Mouse (Mus musculus) embryonic facial prominence, embryonic 14.5 days (tissue): Measurements from ENCODE around the gene 1700016K19Rik. TPM values are rescaled to one million over a fixed set of nuclear protein-coding genes. Genes with fewer than 3 reads are reported as not detected.

Experiments
- ATAC-seq: fragments of 200-750 bp; cut with Nextera tagmentation; 2 replicates; pipeline ENCODE4 v1.8.0; 2017; ENCODE audit warnings: low read depth, moderate number of reproducible peaks, moderate TSS enrichment
- DNase-seq: peaks from one replicate; pipeline ENCODE4 v3.0.0-alpha.2; 2015; ENCODE audit warnings: low spot score
- H3K27ac ChIP-seq: fragments of 300-500 bp; sonication (generic); replicated peaks from 2 replicates; pipeline ENCODE4 v1.5.1; 2014; ENCODE audit warnings: low read depth, mild to moderate bottlenecking, low read length, moderate library complexity
- H3K27me3 ChIP-seq: fragments of 300-500 bp; sonication (generic); replicated peaks from 2 replicates; pipeline ENCODE4 v1.6.1; 2014; ENCODE audit warnings: low read length; ENCODE audit not compliant: control insufficient read depth, insufficient read depth
- H3K36me3 ChIP-seq: fragments of 300-500 bp; sonication (generic); 2 replicates; pipeline ENCODE4 v1.6.1; 2014; ENCODE audit warnings: low read length, mixed read lengths; ENCODE audit not compliant: control insufficient read depth, insufficient read depth
- H3K4me1 ChIP-seq: fragments of 300-500 bp; sonication (generic); 2 replicates; pipeline ENCODE4 v1.6.1; 2014; ENCODE audit warnings: antibody characterized with exemption, low read length; ENCODE audit not compliant: control insufficient read depth, insufficient read depth
- H3K4me2 ChIP-seq: fragments of 300-500 bp; sonication (generic); 2 replicates; pipeline ENCODE4 v1.6.1; 2014; ENCODE audit warnings: low read depth, mild to moderate bottlenecking, low read length, moderate library complexity, mixed read lengths
- H3K4me3 ChIP-seq: fragments of 300-500 bp; sonication (generic); 2 replicates; pipeline ENCODE4 v1.5.1; 2014; ENCODE audit warnings: low read depth, mild to moderate bottlenecking, low read length
- H3K9ac ChIP-seq: fragments of 300-500 bp; sonication (generic); 2 replicates; pipeline ENCODE4 v1.6.1; 2014; ENCODE audit warnings: low read depth, mild to moderate bottlenecking, low read length, moderate library complexity, mixed read lengths
- H3K9me3 ChIP-seq: fragments of 300-500 bp; sonication (generic); 2 replicates; pipeline ENCODE4 v1.6.1; 2016; ENCODE audit warnings: low read length; ENCODE audit not compliant: control insufficient read depth
- WGBS: fragments of 180-500 bp; shearing (Covaris S2); extraction: QIAGEN DNeasy Blood & Tissue Kit; methylation state at CpG from one replicate; pipeline ENCODE4 v1.1.7; 2014; 5-methylcytosine and 5-hydroxymethylcytosine counted together
- polyA plus RNA-seq: library from polyadenylated mRNA; unstranded; fragments of >200 nt; fragmentation: Nextera tagmentation; extraction: Ambion mirVana; gene quantifications from 2 replicates; pipeline ENCODE4 v1.2.1, GENCODE M21; 2014

Gene 1700016K19Rik
- polyA plus RNA-seq, 1 experiment from 2014 or later = 7.3 TPM

DNA sequence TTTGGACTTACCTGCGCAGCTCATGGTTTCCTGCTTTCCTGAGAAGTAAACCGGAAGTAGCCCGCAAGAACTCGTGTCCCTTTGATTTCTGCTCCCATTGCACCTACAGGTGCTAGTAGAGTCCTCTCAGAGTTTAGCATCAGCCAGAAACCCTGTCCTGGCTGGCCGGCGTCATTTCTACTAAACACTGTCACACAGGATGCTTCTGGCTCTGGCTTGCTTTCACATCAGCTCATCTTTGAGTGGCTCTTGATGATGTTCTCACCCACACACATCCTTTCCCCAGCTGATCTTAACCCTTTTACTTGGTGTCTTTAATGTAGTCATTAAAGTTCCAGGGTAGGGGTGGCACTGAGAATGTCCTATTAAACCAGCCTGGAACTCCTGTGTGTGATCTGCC, 15.5 kb downstream of the 1700016K19Rik start:
- H3K4me1 ChIP-seq = no peaks in the 10 kb centered on the region
- WGBS = 88% methylated on average over 6 of the region's 6 CpGs
- H3K4me3 ChIP-seq = no peak overlapping the region
- ATAC-seq = no peak
- H3K36me3 ChIP-seq = peaks cover 11% of the 10 kb centered on the region; the same call in 1 of the 2 replicates
- H3K27me3 ChIP-seq = no peaks in the 10 kb centered on the region
- H3K9ac ChIP-seq = no peak overlapping the region
- H3K27ac ChIP-seq = no peak overlapping the region
- no peaks in the 10 kb centered on the region for H3K9me3 ChIP-seq
- no peak for DNase-seq
- H3K4me2 ChIP-seq = no peak overlapping the region

DNA sequence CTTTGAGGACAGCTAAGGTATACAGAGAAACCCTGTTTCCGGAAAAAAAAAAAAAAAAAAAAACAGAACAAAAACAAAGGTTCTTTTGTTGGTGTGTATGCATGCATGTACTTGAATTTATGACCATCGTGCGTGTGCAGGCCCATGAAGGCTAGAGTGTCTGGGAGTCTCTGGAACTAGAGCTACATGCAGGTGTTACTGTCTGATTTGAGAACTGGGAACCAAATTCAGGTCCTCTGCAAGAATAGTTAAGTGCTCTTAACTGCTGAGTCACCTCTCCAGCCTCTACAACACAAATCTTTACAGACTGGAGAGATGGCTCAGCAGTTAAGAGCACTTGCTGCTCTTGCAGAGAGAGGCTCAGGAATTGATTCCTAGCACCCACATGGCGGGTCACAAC, 16.1 kb downstream of the 1700016K19Rik start:
- ATAC-seq = no peak
- Histone ChIP-seq H3K27ac (no peak overlapping the region), H3K4me2 (no peak overlapping the region), H3K36me3 (peaks cover 11% of the 10 kb centered on the region; the same call in 1 of the 2 replicates), H3K4me1 (no peaks in the 10 kb centered on the region), H3K27me3 (no peaks in the 10 kb centered on the region), H3K9ac (no peak overlapping the region), H3K9me3 (no peaks in the 10 kb centered on the region), H3K4me3 (no peak overlapping the region)
- DNase-seq = no peak
- 62% methylated on average over 4 of the region's 4 CpGs for WGBS

DNA sequence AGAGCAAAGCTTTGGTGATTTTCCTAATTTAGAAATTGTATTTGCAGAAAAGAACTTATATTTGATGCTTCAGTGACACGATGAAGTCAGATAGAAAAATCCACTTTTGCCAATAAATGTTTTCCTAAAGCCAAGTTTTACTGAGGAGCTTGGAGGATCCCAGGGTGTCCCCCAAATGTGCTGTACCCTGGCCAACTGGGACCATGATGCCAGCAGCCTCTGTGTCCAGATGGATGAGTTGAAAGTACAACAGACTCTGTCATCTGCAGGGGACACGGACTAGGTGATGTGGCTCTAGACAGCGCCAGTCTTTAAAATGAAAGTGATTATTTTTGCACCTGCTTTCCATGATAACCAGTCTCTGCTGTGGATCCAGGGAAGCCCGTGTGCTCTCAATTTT, 20.2 kb downstream of the 1700016K19Rik start:
- H3K9ac ChIP-seq = no peak overlapping the region
- H3K27me3 ChIP-seq = no peaks in the 10 kb centered on the region
- H3K4me1 ChIP-seq = peaks cover under 1% of the 10 kb centered on the region; the same call in 1 of the 2 replicates
- ATAC-seq = no peak
- H3K9me3 ChIP-seq = no peaks in the 10 kb centered on the region
- 73% methylated on average over 4 of the region's 4 CpGs for WGBS
- H3K36me3 ChIP-seq = peaks cover 38% of the 10 kb centered on the region
- no peak overlapping the region for H3K4me2 ChIP-seq
- no peak overlapping the region for H3K4me3 ChIP-seq
- no peak for DNase-seq
- H3K27ac ChIP-seq = no peak overlapping the region

DNA sequence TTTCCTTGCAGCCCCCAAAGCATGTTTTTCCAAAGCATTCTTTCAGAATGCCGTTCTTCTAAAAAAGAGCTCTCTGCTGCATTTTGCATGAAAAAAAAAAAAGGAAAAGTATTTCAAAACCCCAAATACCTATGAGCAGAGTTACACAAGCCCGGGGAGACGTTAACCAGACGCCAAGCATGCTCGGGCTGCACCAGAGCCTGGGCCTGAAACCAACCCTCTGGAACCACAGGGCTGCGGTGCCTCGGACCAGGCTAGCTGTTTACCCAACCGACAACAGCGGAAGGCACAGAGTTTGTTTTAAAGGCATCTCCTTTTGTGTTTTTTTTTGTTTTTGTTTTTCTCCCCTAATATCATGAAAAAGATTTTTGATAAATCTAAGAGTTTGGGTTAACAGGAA, 21.2 kb downstream of the 1700016K19Rik start:
- H3K27me3 ChIP-seq = no peaks in the 10 kb centered on the region
- 43% methylated on average over 9 of the region's 9 CpGs for WGBS
- ATAC-seq (no peak), DNase-seq (no peak)
- H3K9ac ChIP-seq = no peak overlapping the region
- H3K36me3 ChIP-seq = peaks cover 38% of the 10 kb centered on the region
- H3K4me2 ChIP-seq = no peak overlapping the region
- peaks cover 7% of the 10 kb centered on the region for H3K4me1 ChIP-seq
- H3K27ac ChIP-seq = peak overlapping the region; percentile 28; the same call in 1 of the 2 replicates
- H3K9me3 ChIP-seq = no peaks in the 10 kb centered on the region
- H3K4me3 ChIP-seq = no peak overlapping the region

GRCm38 (mm10) chr11:76025080-76025583, 25.4 kb downstream of the 1700016K19Rik start:
- Histone ChIP-seq H3K27me3 (no peaks in the 10 kb centered on the region), H3K4me1 (peaks cover 17% of the 10 kb centered on the region), H3K4me3 (peak overlapping the region; percentile 84), H3K4me2 (peak overlapping the region; percentile 89), H3K9me3 (no peaks in the 10 kb centered on the region), H3K9ac (no peak overlapping the region), H3K36me3 (peaks cover 26% of the 10 kb centered on the region), H3K27ac (no peak overlapping the region)
- DNase-seq (no peak), ATAC-seq (no peak)
- WGBS = 60% methylated on average over 7 of the region's 7 CpGs

- Histone ChIP-seq H3K36me3 (peaks cover 22% of the 10 kb centered on the region), H3K9me3 (no peaks in the 10 kb centered on the region), H3K4me1 (peaks cover 17% of the 10 kb centered on the region), H3K27me3 (no peaks in the 10 kb centered on the region), H3K9ac (peak overlapping the region; percentile 85), H3K27ac (peak overlapping the region; percentile 77), H3K4me3 (peak overlapping the region; percentile 84), H3K4me2 (peak overlapping the region; percentile 89)
- WGBS = 4% methylated on average over 12 of the region's 14 CpGs
- ATAC-seq = no peak
- no peak for DNase-seq
Measured at GRCm38 (mm10) chr11:76026527-76027138, 26.9 kb downstream of the 1700016K19Rik start.

DNA sequence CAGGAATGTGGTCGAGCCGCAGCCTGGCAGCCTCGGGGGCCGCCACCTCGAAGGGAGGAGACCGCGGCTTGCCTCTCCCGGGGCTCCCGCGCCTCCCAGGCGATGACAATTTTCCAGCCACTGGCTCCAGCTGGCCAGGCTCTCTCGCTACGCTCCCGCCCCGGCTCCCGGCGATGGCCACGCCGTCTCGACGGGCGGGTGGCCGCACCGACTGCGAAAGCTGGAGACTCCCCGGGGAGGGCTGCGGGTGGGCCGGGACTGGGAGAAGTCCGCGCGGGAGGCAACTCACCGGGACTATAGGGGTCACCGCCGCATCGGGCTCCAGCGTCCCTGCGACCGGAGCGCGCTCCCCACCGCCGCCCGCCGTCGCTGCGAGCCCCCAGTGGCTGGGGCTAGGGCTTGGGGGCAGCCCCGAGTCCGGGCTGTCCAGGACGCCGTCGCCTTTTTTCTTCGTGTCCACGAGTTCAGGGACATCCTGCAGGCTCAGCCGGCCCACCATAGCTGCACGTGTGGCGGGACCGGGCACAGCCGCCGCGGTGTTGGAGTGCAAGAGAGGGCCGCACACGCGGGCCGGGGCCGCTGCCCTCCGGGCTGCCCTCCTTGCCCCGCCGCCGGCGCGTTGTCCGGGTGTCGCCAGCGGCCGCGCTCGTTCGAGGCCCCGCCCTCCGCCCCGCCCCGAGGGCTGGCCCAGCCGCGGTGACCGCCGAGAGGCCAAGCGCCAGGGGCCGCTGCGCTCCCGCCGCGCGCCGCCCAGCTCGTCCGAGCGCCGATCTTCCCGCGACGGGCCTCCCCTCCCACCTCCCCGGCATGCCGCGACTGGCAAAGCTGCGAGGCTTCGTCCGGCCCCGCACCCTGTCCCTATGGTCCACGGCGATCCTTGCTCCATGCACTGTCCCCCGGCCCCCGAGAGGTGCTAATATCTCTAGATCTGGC, 27.7 kb downstream of the 1700016K19Rik start, which contains the start of gene Rflnb:
Gene Rflnb (minus strand): TSS at position 644 of the 933 bp plus-strand sequence.
- Histone ChIP-seq H3K4me3 (peak within 1 kb of the TSS; percentile 84), H3K9me3 (no peaks in the 10 kb centered on the region), H3K36me3 (peaks cover 17% of the 10 kb centered on the region; the same call in 1 of the 2 replicates), H3K4me2 (peak within 1 kb of the TSS; percentile 89), H3K27me3 (no peaks in the 10 kb centered on the region), H3K9ac (peak within 1 kb of the TSS; percentile 85), H3K4me1 (peaks cover 17% of the 10 kb centered on the region), H3K27ac (peak within 1 kb of the TSS; percentile 77)
- peak; percentile 89 for DNase-seq
- WGBS = 0% methylated on average over 13 of the region's 112 CpGs
- ATAC-seq = peak; percentile 92

- peak overlapping the region; percentile 84 for H3K4me3 ChIP-seq
- DNase-seq (peak; percentile 64), ATAC-seq (peak; percentile 17)
- H3K36me3 ChIP-seq = 0 out of 2 replicates have a peak, but pooled peaks cover 11% of the 10 kb centered on the region
- peak overlapping the region; percentile 77 for H3K27ac ChIP-seq
- no peaks in the 10 kb centered on the region for H3K27me3 ChIP-seq
- peak overlapping the region; percentile 85 for H3K9ac ChIP-seq
- no peaks in the 10 kb centered on the region for H3K9me3 ChIP-seq
- peaks cover 17% of the 10 kb centered on the region for H3K4me1 ChIP-seq
- peak overlapping the region; percentile 89 for H3K4me2 ChIP-seq
- WGBS = under 1% methylated on average over 9 of the region's 14 CpGs
Measured at GRCm38 (mm10) chr11:76028072-76028465, 28.4 kb downstream of the 1700016K19Rik start.
